Mouse (Mus musculus) macrophage (primary cell): ENCODE results near the gene Hhex. TPM values are rescaled to one million over a fixed set of nuclear protein-coding genes. Genes with fewer than 3 reads are reported as not detected.

Experiments used
- H3K27ac ChIP-seq: fragments of 350-480 bp; formaldehyde crosslinking; 2 replicates; pipeline ENCODE4 v1.9.0; 2021
- H3K36me3 ChIP-seq: fragments of 350-480 bp; formaldehyde crosslinking; 2 replicates; pipeline ENCODE4 v1.9.0; 2021; ENCODE audit errors: inconsistent target
- H3K4me3 ChIP-seq: fragments of 350-480 bp; formaldehyde crosslinking; 2 replicates; pipeline ENCODE4 v1.9.0; 2021; ENCODE audit errors: inconsistent target
- H3K79me2 ChIP-seq: fragments of 350-480 bp; formaldehyde crosslinking; 2 replicates; pipeline ENCODE4 v1.9.0; 2021; ENCODE audit errors: inconsistent target
- WGBS: methylation state at CpG from one replicate; pipeline ENCODE4 v1.1.7; 2026; ENCODE audit warnings: inconsistent platforms; ENCODE audit not compliant: missing documents; 5-methylcytosine and 5-hydroxymethylcytosine counted together
- polyA plus RNA-seq: library from polyadenylated mRNA; stranded (reverse); fragments of 250-400 nt; gene quantifications from 3 replicates; pipeline ENCODE4 v1.2.4, GENCODE M21; 2018; ENCODE audit warnings: inconsistent platforms
- total RNA-seq, 78 experiments: library from RNA; depleted of rRNA; stranded (reverse); fragments of 250-400 nt; gene quantifications; 1 replicate in 9 of 78; 2 replicates in 24 of 78; 3 replicates in 43 of 78; 4 replicates in 2 of 78; pipeline ENCODE4 v1.2.4; 2018; ENCODE audit warnings: inconsistent platforms in 56 of 78

The Hhex gene
- total RNA-seq (2018; cell fraction: chromatin; rRNA removed) = 10 to 100 TPM in 14 of 26 experiments, 1 to 10 TPM in 12; 1.3 to 47.6 (median 10.9) TPM
- 10 to 100 TPM in 21 of 26 experiments, 1 to 10 TPM in 5; 4.2 to 48.0 (median 31.1) TPM for total RNA-seq (2018; cell fraction: cytosol; rRNA removed)
- total RNA-seq (2018; cell fraction: nucleus; rRNA removed) = 10 to 100 TPM in 14 of 26 experiments, 1 to 10 TPM in 12; 3.0 to 56.7 (median 11.9) TPM
- 40.9 to 70.1 TPM (median 44.6 TPM) in 3 replicates for polyA plus RNA-seq

DNA sequence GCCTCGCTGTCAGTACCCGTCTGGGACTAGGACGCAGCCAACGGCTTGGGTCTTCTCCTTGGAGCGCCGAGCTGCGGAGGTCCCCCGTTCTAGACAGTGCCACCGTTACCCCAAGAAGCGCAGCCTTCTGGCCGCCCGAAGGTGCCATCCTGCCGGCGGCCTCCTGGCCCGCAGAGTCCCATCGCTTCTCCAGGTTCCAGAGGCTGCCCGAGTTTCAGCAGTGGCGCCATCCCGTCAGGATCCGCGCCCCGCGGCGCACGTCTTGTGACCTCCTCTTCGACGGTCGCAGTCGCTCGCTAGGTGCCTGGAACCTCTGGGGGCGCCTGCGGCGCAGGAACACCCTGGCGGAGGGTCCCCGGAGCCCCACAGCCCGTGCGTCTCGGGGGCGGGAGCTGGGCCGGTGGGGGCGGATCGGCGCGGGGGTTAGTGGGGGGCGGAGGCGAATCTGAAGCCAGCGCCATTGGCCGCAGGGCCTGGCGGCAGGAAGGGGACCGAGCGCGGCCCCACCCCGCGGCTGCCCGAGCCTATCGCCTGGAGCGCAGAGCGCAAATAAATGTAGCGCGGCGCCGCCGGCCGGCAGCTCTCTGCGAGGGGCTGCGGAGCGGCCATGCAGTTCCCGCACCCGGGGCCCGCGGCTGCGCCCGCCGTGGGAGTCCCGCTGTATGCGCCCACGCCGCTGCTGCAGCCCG, at the start of gene Hhex:
Gene Hhex, plus strand, starts transcription at position 548 of the 689 bp plus-strand sequence.
- H3K79me2 ChIP-seq = peaks cover 20% of the 10 kb centered on the region
- peaks cover 5% of the 10 kb centered on the region; the same call in 1 of the 2 replicates for H3K36me3 ChIP-seq
- H3K27ac ChIP-seq = peak within 1 kb of the TSS; percentile 99
- peak within 1 kb of the TSS; percentile 47 for H3K4me3 ChIP-seq
- under 1% methylated on average over 78 of the region's 79 CpGs for WGBS

- WGBS = 100% methylated on average over 3 of the region's 3 CpGs
- Histone ChIP-seq H3K79me2 (peaks cover 54% of the 10 kb centered on the region), H3K4me3 (no peak overlapping the region), H3K27ac (no peak overlapping the region), H3K36me3 (no peaks in the 10 kb centered on the region)
Measured at GRCm38 (mm10) chr19:37386126-37386525, 48.5 kb upstream of the Hhex start.

DNA sequence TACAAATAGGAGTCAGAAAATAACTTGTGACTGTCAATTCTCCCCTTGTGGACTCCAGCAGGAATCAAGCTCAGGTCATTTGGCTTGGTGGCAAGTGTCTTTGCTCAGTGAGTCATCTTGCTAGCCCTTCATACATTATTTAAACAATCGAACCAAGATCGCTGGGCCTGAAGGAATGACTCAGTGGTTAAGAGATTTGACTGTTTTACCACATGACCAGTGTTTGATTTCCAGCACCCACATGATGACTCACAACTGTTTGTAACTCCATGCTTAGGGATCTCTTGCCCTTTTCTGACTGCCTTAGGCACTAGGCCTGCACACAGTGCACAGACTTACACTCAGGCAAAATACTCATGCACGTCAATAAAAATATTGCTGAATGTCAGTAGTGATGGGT, 42.7 kb upstream of the Hhex start:
- H3K27ac ChIP-seq = no peak overlapping the region
- no peaks in the 10 kb centered on the region; the same call in 1 of the 2 replicates for H3K79me2 ChIP-seq
- no peaks in the 10 kb centered on the region for H3K36me3 ChIP-seq
- no peak overlapping the region for H3K4me3 ChIP-seq
- 100% methylated on average over 3 of the region's 3 CpGs for WGBS

GRCm38 (mm10) chr19:37396279-37396678, 38.3 kb upstream of the Hhex start:
- Histone ChIP-seq H3K79me2 (no peaks in the 10 kb centered on the region; the same call in 1 of the 2 replicates), H3K27ac (no peak overlapping the region), H3K36me3 (no peaks in the 10 kb centered on the region), H3K4me3 (no peak overlapping the region)
- 90% methylated on average over 3 of the region's 3 CpGs for WGBS

DNA sequence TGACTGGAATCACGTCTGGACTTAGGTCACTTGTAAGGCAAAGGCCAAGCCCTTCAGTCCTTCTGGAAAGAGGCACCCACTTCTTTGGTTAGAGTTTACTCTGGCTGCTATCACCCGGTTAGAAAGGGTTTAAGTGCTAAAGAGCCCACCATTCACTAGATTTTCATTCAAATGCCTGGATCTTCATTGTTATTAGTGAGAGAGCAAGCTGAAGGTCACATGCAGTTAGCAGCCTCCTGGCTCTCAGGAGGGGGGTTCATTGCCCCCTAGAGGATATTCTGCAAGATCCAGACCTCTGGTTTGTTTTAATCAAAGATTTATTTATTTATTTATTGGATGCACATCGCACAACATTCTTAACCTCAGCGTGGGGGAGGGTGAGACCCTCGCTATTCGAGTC, 33.7 kb upstream of the Hhex start:
- Histone ChIP-seq H3K27ac (no peak overlapping the region), H3K79me2 (no peaks in the 10 kb centered on the region), H3K4me3 (no peak overlapping the region), H3K36me3 (no peaks in the 10 kb centered on the region)
- 97% methylated on average over 6 of the region's 6 CpGs for WGBS

DNA sequence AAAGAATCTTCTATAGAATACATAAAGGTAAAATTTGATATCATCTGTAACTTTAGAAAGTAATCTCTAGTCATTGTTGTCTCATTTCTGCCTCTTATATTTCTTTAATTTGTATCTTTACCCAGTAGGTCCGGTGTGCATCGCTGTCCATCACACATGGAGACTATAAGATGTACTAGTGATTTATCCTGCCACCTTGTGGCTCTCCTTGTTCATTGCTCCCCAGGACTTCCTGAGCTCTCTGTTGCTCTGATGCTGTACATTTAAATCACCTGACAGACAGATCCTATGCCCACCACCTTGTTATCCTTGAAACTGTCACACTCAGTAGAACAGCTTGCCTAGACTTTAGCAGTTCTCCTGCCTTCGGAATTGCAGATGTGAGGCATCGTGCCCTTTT, 16.3 kb upstream of the Hhex start:
- no peak overlapping the region for H3K4me3 ChIP-seq
- H3K27ac ChIP-seq = no peak overlapping the region
- H3K36me3 ChIP-seq = no peaks in the 10 kb centered on the region
- H3K79me2 ChIP-seq = no peaks in the 10 kb centered on the region
- 77% methylated on average over 4 of the region's 4 CpGs for WGBS

DNA sequence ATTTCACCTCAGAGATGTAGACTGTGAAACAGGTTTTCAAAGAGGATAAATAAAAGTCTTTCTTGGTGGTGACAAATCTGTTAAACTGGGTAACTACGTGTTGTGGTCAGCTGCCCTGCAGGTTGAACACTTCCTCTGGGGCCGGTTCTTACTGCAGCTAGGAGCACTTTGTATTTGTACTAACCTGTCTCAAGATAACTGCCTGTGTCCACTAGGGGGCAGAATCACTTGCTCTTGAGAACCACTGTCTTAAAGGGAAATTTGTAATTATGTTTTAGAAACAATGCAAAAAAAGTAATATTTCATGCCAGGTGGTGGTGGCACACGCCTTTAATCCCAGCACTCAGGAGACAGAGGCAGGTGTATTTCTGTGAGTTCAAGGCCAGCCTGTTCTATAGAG, 15.0 kb upstream of the Hhex start:
- Histone ChIP-seq H3K4me3 (no peak overlapping the region), H3K79me2 (no peaks in the 10 kb centered on the region), H3K36me3 (no peaks in the 10 kb centered on the region), H3K27ac (no peak overlapping the region)
- WGBS = 0% methylated on average over 3 of the region's 3 CpGs

- Histone ChIP-seq H3K36me3 (no peaks in the 10 kb centered on the region), H3K4me3 (no peak overlapping the region), H3K79me2 (no peaks in the 10 kb centered on the region), H3K27ac (no peak overlapping the region)
- 2% methylated on average over 5 of the region's 5 CpGs for WGBS
Measured at GRCm38 (mm10) chr19:37428589-37428988, 6.0 kb upstream of the Hhex start.

DNA sequence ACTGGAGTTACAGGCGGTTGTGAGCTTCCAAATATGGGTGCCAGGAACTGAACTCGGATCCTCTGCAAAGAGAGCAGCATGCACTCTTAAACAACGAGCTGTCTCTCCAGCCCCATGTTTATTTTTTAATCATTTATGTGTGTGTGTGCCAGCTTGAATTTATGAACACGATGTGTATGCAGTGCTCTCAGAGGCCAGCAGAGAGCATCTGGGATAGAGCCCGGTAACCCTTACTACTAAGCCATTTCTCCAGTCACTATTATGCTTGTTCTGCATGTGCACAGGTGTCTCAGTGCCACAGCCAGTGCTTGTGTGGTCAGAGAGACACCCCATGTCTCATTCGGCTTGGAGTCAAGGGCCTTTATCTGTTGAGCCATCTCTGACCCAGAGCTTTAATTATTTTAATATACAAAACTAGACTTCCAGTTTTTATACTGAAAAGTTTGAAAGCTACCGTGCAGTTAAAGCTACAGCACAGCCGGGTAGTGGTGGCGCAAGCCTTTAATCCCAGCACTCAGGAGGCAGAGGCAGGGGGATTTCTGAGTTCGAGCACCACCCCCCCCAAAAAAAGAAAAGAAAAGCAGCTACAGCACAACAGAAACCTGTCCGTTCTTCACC, 3.4 kb upstream of the Hhex start:
- H3K36me3 ChIP-seq = no peaks in the 10 kb centered on the region
- H3K4me3 ChIP-seq = no peak overlapping the region
- 95% methylated on average over 11 of the region's 11 CpGs for WGBS
- no peaks in the 10 kb centered on the region for H3K79me2 ChIP-seq
- H3K27ac ChIP-seq = no peak overlapping the region

DNA sequence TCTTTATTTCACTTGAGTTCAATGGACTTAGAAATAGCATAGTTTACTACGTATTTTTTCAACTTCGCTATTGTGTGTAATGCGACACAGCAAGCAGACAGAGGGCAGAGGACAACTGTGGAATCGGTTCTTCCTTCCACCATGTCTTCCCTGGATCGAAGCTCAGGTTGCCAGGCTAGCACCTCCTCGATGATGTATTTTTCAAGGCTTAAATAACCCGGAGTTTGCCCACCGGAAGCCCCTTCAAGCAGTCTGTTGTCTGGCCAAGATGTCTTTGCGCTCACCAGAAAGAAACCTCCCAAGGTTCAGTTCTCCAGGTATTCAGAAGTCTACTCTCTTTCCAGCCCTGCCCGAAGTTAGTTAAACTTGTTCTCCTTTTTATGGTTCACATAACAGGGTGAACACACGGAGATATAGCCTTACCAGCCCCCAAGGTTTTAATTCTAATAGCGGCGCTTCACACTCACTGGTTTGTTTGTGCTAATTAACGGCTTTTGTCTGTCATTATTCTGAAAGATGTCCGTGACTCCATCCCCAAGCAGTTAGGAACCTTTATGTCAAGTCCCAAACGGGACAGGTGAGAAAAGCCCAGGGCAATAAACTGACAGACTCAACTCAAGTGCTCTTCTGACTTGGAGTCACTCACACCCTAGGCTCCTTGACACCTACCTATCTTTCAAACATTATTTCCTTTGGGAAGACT, 1.6 kb upstream of the Hhex start:
- 65% methylated on average over 16 of the region's 16 CpGs for WGBS
- Histone ChIP-seq H3K27ac (no peak overlapping the region), H3K4me3 (no peak overlapping the region), H3K79me2 (peaks cover 15% of the 10 kb centered on the region), H3K36me3 (no peaks in the 10 kb centered on the region)

GRCm38 (mm10) chr19:37433895-37434262, 731 bp upstream of the Hhex start:
- WGBS = 12% methylated on average over 12 of the region's 14 CpGs
- Histone ChIP-seq H3K27ac (peak overlapping the region; percentile 5; the same call in 1 of the 2 replicates), H3K36me3 (peaks cover 4% of the 10 kb centered on the region; the same call in 1 of the 2 replicates), H3K79me2 (peaks cover 20% of the 10 kb centered on the region), H3K4me3 (peak overlapping the region; percentile 47)

DNA sequence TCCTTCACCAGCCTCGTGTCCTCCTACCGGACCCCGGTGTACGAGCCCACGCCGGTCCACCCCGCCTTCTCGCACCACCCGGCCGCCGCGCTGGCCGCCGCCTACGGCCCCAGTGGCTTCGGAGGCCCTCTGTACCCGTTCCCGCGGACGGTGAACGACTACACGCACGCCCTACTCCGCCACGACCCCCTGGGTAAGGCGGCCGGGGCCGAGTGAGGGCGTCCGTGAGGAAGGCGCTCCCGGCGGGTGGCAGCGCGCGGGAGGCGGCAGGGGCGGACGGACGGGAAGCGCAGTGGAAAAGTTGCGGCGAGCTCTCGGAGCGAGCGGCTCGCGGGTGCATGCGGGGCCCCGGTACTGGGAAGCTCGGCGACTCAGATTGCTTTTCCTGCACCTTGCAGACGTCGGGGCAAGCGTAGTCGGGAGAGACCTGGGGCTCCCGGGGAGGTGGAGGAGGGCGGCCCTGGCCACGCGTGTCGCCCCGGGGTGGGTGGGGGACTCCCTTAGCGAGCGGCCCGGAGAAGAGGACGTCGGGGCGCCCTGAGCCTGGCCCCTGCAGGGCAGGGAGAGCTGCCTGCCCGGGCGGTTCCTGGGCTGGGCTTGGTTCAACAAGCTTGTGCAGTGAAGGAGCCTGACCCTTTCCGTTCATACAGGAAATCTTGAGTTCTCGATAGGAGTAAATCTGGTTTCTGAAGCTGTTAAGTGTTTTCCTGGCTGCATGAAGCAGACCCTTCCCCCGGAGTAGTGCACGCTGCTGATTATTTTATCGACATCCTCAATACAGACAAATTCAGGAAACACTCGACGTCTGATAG, 637 bp downstream of the Hhex start:
- H3K4me3 ChIP-seq = peak overlapping the region; percentile 47
- WGBS = under 1% methylated on average over 77 of the region's 77 CpGs
- H3K79me2 ChIP-seq = peaks cover 20% of the 10 kb centered on the region
- peak overlapping the region; percentile 99 for H3K27ac ChIP-seq
- H3K36me3 ChIP-seq = peaks cover 14% of the 10 kb centered on the region; the same call in 1 of the 2 replicates

DNA sequence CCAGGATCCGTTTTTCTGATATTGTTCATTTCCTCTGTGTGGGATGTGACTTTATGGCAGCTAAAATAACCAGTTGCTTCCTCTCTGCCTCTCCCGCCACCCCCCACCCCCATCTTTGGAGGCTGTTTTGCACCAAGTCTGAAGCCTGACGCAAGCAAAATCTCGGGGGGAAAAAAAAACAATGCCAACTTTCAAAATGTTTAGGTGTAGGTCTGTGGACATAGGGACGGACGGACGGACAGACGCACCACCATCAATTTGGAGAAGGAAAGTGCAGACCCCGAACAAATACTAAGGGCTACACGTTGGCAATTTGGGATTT, 1.2 kb downstream of the Hhex start:
- peaks cover 14% of the 10 kb centered on the region; the same call in 1 of the 2 replicates for H3K36me3 ChIP-seq
- H3K27ac ChIP-seq = peak overlapping the region; percentile 99
- peak overlapping the region; percentile 47 for H3K4me3 ChIP-seq
- 2% methylated on average over 10 of the region's 10 CpGs for WGBS
- H3K79me2 ChIP-seq = peaks cover 20% of the 10 kb centered on the region
